Mouse (Mus musculus) telencephalon, adult 2 months (tissue): ENCODE measurements around the gene Cd72.

Source experiments
- DNase-seq: peaks from one replicate; pipeline ENCODE4 v3.0.0-alpha.2; 2011; ENCODE audit warnings: low read depth, low spot score

Cd72 gene

GRCm38 (mm10) chr4:43428180-43428861 lies 26.1 kb downstream of the Cd72 start:
- DNase-seq: no peak

- no peak for DNase-seq
Observed at GRCm38 (mm10) chr4:43427501-43428179, 26.8 kb downstream of the Cd72 start.

GRCm38 (mm10) chr4:43426487-43426886 lies 27.9 kb downstream of the Cd72 start:
- DNase-seq: no peak

- no peak for DNase-seq
Observed at GRCm38 (mm10) chr4:43425648-43426380, 28.6 kb downstream of the Cd72 start.

- no peak for DNase-seq
Observed at GRCm38 (mm10) chr4:43425197-43425596, 29.2 kb downstream of the Cd72 start.

GRCm38 (mm10) chr4:43424072-43424471 lies 30.4 kb downstream of the Cd72 start:
- DNase-seq: no peak

- no peak for DNase-seq
Observed at GRCm38 (mm10) chr4:43423267-43423934, 31.0 kb downstream of the Cd72 start.

- no peak for DNase-seq
Observed at GRCm38 (mm10) chr4:43421632-43422240, 32.7 kb downstream of the Cd72 start.

- DNase-seq: no peak
Observed at GRCm38 (mm10) chr4:43420305-43420704, 34.1 kb downstream of the Cd72 start.

GRCm38 (mm10) chr4:43419801-43420281 lies 34.6 kb downstream of the Cd72 start:
- no peak for DNase-seq

GRCm38 (mm10) chr4:43418973-43419656 lies 35.3 kb downstream of the Cd72 start:
- no peak for DNase-seq

- DNase-seq: no peak
Observed at GRCm38 (mm10) chr4:43418450-43418849, 36.0 kb downstream of the Cd72 start.

- DNase-seq: no peak
Observed at GRCm38 (mm10) chr4:43417269-43418062, 37.0 kb downstream of the Cd72 start.

- no peak for DNase-seq
Observed at GRCm38 (mm10) chr4:43416071-43416490, 38.3 kb downstream of the Cd72 start.

- no peak for DNase-seq
Observed at GRCm38 (mm10) chr4:43415221-43416070, 39.0 kb downstream of the Cd72 start.

GRCm38 (mm10) chr4:43414761-43415160 lies 39.7 kb downstream of the Cd72 start:
- DNase-seq: no peak

GRCm38 (mm10) chr4:43407071-43407920 lies 47.1 kb downstream of the Cd72 start:
- DNase-seq: no peak
